Mouse (Mus musculus): ENCODE results near the gene Crebbp. TPM values are rescaled to one million over a fixed set of nuclear protein-coding genes. Genes with fewer than 3 reads are reported as not detected.

The Crebbp gene
- polyA plus RNA-seq, 1 experiment from 2014 or later, result 35.3 TPM

GRCm38 (mm10) chr16:4031441-4032274, 182.1 kb downstream of the Crebbp start:
- DNase-seq (ENCODE audit: low spot score) (no peak), ATAC-seq (no peak)
- Histone ChIP-seq H3K9ac (ENCODE audit: low read length) (no peak overlapping the region), H3K36me3 (ENCODE audit: control insufficient read depth, insufficient read depth, low read length) (peaks cover 2% of the 10 kb centered on the region; the same call in 1 of the 2 replicates), H3K4me2 (ENCODE audit: low read length) (no peak overlapping the region), H3K9me3 (replicated peaks; ENCODE audit: control insufficient read depth, low read length) (no peaks in the 10 kb centered on the region), H3K27ac (ENCODE audit: low read depth, low read length) (no peak overlapping the region), H3K27me3 (replicated peaks; ENCODE audit: control insufficient read depth, insufficient read depth, low read length) (no peaks in the 10 kb centered on the region), H3K4me1 (ENCODE audit: control insufficient read depth, insufficient read depth, low read length) (no peaks in the 10 kb centered on the region), H3K4me3 (ENCODE audit: low read depth, low read length) (no peak overlapping the region)
- 83% methylated on average over 4 of the region's 6 CpGs for WGBS

Small RNA genes lying within 50 kb of the gene (microRNA-seq; reads per million reads assigned to microRNA genes)
- gene Gm23413, result not detected

Other genes with a start within 250 kb of the Crebbp start
- 0.60 and 0.73 TPM in 2 replicates for gene Nlrc3, start 237.4 kb downstream of the Crebbp start, polyA plus RNA-seq (2014; fragmentation: Nextera tagmentation; extraction: Ambion mirVana)
- 19.9 and 35.2 TPM in 2 replicates for gene Slx4, start 210.2 kb downstream of the Crebbp start, polyA plus RNA-seq (2014; fragmentation: Nextera tagmentation; extraction: Ambion mirVana)
- 3.3 and 4.8 TPM in 2 replicates for gene Dnase1, start 177.1 kb downstream of the Crebbp start, polyA plus RNA-seq (2014; fragmentation: Nextera tagmentation; extraction: Ambion mirVana)
- 61.2 and 62.7 TPM in 2 replicates for gene Trap1, start 136.2 kb downstream of the Crebbp start, polyA plus RNA-seq (2014; fragmentation: Nextera tagmentation; extraction: Ambion mirVana)
- 1.8 and 2.4 TPM in 2 replicates for gene Adcy9, start 206.5 kb upstream of the Crebbp start, polyA plus RNA-seq (2014; fragmentation: Nextera tagmentation; extraction: Ambion mirVana)